Mouse (Mus musculus): Measurements from ENCODE around the gene Sufu.

DNA sequence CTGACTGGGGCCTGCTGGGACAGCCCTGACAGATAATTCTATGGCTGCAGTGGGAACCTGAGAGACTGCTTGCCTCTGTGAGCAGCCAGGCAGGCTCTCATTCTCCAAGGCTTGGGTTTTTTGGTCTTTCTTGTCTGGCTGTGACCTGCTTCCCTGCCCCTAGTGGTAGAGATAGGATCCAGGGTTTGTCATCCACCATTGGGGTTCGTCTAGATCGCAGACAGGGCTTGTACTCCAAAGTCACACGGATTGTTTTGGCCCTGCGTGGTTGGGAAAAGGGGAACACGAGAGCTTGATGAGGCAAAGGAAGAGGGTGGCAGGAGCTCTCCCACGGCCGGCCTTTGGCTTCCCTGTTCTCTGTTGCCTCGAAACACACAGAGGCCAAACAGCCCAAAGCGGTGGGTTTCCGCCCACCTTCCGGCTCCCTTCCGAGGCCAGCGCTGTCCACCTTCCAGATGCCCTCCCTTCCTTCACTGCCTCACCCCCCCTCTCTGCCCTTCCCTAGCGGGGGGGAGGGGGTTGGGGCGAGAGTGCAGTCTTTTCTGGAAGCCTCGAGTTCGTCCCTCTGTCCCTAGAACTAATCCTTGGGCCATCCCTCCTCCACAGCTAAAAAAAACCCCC lies 86.3 kb downstream of the Sufu start:
- no peak for TF ChIP-seq POLR2A (IDR thresholded peaks at IDR 0.05; ENCODE audit: borderline replicate concordance, insufficient read depth, low read length)
- peak; percentile 45; the same call in 1 of the 2 replicates for TF ChIP-seq CTCF (IDR thresholded peaks at IDR 0.05; ENCODE audit: borderline replicate concordance, insufficient read depth, low read depth, low read length)

Data from cerebellum, adult 2 months (tissue).